Mouse (Mus musculus): Measurements from ENCODE around the gene Abcb8. TPM values are rescaled to one million over a fixed set of nuclear protein-coding genes. Genes with fewer than 3 reads are reported as not detected.

The Abcb8 gene
- polyA plus RNA-seq, 1 experiment from 2014 or later, result 39.9 TPM

DNA sequence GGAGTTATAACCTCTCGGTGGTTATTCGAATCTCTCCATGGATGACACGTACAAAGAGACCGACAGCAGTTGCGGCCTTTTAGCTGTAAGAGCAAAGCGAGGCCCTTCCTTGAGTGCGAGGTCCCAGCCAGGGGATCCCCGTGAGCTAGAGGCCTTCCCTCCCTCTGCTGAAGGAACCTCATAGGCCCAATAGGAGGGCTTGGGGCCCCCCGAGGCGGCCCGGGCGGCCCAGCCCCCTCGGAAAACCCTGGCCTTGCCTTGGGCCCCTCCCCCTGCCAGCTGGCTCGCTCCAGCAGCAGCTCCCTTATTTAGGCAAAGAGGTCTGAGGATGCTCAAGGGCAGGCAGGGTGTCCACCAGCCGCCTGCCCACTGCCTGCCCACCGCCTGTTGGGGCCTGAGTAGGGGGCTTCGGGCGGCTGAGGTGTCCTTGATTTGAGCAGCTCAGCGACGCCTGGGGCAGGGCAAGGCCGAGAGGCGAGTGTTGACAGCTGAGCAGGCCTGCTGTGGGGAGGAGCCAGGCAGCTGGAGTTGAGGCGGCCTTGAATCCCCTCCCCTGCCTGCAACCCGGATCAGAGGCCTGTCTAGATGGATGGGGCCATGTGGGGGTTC, 41.1 kb upstream of the Abcb8 start:
- Histone ChIP-seq H3K36me3 (no peaks in the 10 kb centered on the region), H3K9me3 (no peaks in the 10 kb centered on the region), H3K4me3 (peak overlapping the region; percentile 63), H3K9ac (peak overlapping the region; percentile 52), H3K4me2 (peak overlapping the region; percentile 100), H3K4me1 (peaks cover 34% of the 10 kb centered on the region), H3K27ac (no peak overlapping the region), H3K27me3 (peaks cover 74% of the 10 kb centered on the region)
- ATAC-seq (ENCODE audit: insufficient number of reproducible peaks, insufficient read depth, low FRiP score, low TSS enrichment, low read depth), result peak; percentile 22; the same call in 1 of the 2 replicates
- under 1% methylated on average over 24 of the region's 24 CpGs for WGBS

DNA sequence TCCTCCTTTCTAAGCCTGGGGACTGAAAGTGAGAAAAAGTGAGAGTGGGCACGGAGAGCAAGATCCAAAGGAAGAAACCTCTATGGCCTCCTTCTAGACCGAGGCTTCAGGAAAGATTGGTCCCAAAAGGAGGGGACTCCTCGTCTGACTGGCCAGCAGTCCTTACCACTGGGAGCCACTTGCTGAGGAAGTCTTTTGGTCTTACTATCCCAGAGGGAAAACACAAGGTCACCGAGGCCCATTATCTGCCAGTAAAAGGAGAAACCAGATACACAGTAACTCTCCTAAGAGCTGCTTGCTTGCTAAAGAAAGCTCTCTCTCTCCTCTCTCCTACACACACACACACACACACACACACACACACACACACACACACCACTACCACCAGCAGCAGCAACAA, 40.1 kb upstream of the Abcb8 start:
- Histone ChIP-seq H3K4me2 (no peak overlapping the region), H3K9me3 (no peaks in the 10 kb centered on the region), H3K9ac (no peak overlapping the region), H3K4me1 (peaks cover 30% of the 10 kb centered on the region), H3K4me3 (no peak overlapping the region), H3K27me3 (peaks cover 65% of the 10 kb centered on the region), H3K27ac (no peak overlapping the region), H3K36me3 (no peaks in the 10 kb centered on the region)
- ATAC-seq (ENCODE audit: insufficient number of reproducible peaks, insufficient read depth, low FRiP score, low TSS enrichment, low read depth), result no peak
- WGBS, result 32% methylated on average over 4 of the region's 4 CpGs

DNA sequence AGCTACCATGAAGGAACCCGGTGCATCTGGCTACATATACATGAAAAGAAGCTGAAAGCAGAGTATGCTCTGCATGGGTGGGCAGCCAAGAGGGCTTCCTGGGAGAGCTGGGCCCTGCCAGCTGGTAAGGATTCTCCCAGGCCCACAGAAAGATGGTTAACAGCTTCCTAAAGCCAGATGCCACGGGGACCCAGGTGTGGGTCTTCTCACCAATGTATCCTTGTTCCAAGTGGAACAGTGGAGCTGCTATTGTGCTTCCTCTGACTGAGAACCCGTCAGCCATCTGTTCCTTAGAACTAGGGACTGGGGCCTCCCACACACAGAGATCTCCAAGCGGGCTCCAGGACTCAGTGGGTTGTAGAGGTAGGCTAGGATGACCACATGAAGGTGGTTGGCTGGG, 36.7 kb upstream of the Abcb8 start:
- no peak overlapping the region for H3K9ac ChIP-seq
- H3K4me1 ChIP-seq, result peaks cover 19% of the 10 kb centered on the region
- WGBS, result 57% methylated on average over 4 of the region's 4 CpGs
- no peaks in the 10 kb centered on the region for H3K9me3 ChIP-seq
- no peaks in the 10 kb centered on the region for H3K36me3 ChIP-seq
- H3K4me2 ChIP-seq, result no peak overlapping the region
- no peak overlapping the region for H3K4me3 ChIP-seq
- ATAC-seq (ENCODE audit: insufficient number of reproducible peaks, insufficient read depth, low FRiP score, low TSS enrichment, low read depth), result no peak
- H3K27me3 ChIP-seq, result peaks cover 31% of the 10 kb centered on the region
- H3K27ac ChIP-seq, result no peak overlapping the region

- 17% methylated on average over 7 of the region's 7 CpGs for WGBS
- no peaks in the 10 kb centered on the region for H3K36me3 ChIP-seq
- no peak overlapping the region for H3K27ac ChIP-seq
- H3K4me3 ChIP-seq, result no peak overlapping the region
- no peak overlapping the region for H3K9ac ChIP-seq
- no peak overlapping the region for H3K4me2 ChIP-seq
- peaks cover 13% of the 10 kb centered on the region for H3K4me1 ChIP-seq
- ATAC-seq (ENCODE audit: insufficient number of reproducible peaks, insufficient read depth, low FRiP score, low TSS enrichment, low read depth), result no peak
- H3K27me3 ChIP-seq, result peaks cover 24% of the 10 kb centered on the region
- no peaks in the 10 kb centered on the region for H3K9me3 ChIP-seq
Observed at GRCm38 (mm10) chr5:24357461-24357860, 36.0 kb upstream of the Abcb8 start.

GRCm38 (mm10) chr5:24360792-24361454, 32.5 kb upstream of the Abcb8 start:
- Histone ChIP-seq H3K4me2 (no peak overlapping the region), H3K27me3 (peaks cover 7% of the 10 kb centered on the region; the same call in 1 of the 2 replicates), H3K36me3 (no peaks in the 10 kb centered on the region), H3K4me3 (no peak overlapping the region), H3K9me3 (no peaks in the 10 kb centered on the region), H3K4me1 (peaks cover 5% of the 10 kb centered on the region; the same call in 1 of the 2 replicates), H3K9ac (no peak overlapping the region), H3K27ac (no peak overlapping the region)
- WGBS, result 1% methylated on average over 7 of the region's 7 CpGs
- ATAC-seq (ENCODE audit: insufficient number of reproducible peaks, insufficient read depth, low FRiP score, low TSS enrichment, low read depth), result no peak; the same call in 1 of the 2 replicates

- Histone ChIP-seq H3K4me2 (no peak overlapping the region), H3K36me3 (no peaks in the 10 kb centered on the region), H3K9ac (no peak overlapping the region), H3K27me3 (peaks cover 7% of the 10 kb centered on the region; the same call in 1 of the 2 replicates), H3K27ac (no peak overlapping the region), H3K4me3 (no peak overlapping the region), H3K9me3 (no peaks in the 10 kb centered on the region), H3K4me1 (peaks cover 5% of the 10 kb centered on the region; the same call in 1 of the 2 replicates)
- 63% methylated on average over 2 of the region's 2 CpGs for WGBS
- no peak for ATAC-seq (ENCODE audit: insufficient number of reproducible peaks, insufficient read depth, low FRiP score, low TSS enrichment, low read depth)
Observed at GRCm38 (mm10) chr5:24363467-24363866, 30.0 kb upstream of the Abcb8 start.

GRCm38 (mm10) chr5:24364061-24364460, 29.4 kb upstream of the Abcb8 start:
- Histone ChIP-seq H3K36me3 (no peaks in the 10 kb centered on the region), H3K4me1 (peaks cover 5% of the 10 kb centered on the region; the same call in 1 of the 2 replicates), H3K27ac (no peak overlapping the region), H3K4me2 (no peak overlapping the region), H3K27me3 (peaks cover 7% of the 10 kb centered on the region; the same call in 1 of the 2 replicates), H3K9ac (no peak overlapping the region), H3K9me3 (no peaks in the 10 kb centered on the region), H3K4me3 (no peak overlapping the region)
- 53% methylated on average over 3 of the region's 3 CpGs for WGBS
- ATAC-seq (ENCODE audit: insufficient number of reproducible peaks, insufficient read depth, low FRiP score, low TSS enrichment, low read depth), result no peak

DNA sequence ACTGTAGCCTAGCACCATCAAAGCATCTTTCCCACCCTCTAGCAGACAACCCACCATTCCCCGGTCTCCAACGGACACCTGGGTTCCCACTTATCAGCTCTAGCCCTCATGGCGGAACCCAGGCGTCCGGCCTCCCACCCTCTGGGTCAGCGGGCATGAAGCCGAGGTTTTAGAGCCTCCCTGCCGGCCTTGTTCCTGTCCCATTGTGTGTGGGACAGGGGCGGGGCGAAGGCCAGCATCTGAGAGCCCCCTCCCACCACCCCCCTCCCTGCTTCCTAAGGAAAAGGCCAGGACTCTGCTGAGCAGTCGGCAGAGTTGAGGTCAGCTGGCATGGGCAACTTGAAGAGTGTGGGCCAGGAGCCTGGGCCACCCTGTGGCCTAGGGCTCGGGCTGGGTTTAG, 29.0 kb upstream of the Abcb8 start, which contains the start of gene Nos3:
TSS of gene Nos3 (plus strand) at position 303 of the 400 bp plus-strand sequence.
- no peak within 1 kb of the TSS for H3K27ac ChIP-seq
- no peaks in the 10 kb centered on the region for H3K36me3 ChIP-seq
- H3K9me3 ChIP-seq, result no peaks in the 10 kb centered on the region
- peaks cover 5% of the 10 kb centered on the region; the same call in 1 of the 2 replicates for H3K4me1 ChIP-seq
- peak within 1 kb of the TSS; percentile 7; the same call in 1 of the 2 replicates for H3K4me2 ChIP-seq
- 49% methylated on average over 12 of the region's 12 CpGs for WGBS
- H3K27me3 ChIP-seq, result peaks cover 7% of the 10 kb centered on the region; the same call in 1 of the 2 replicates
- H3K9ac ChIP-seq, result no peak within 1 kb of the TSS
- peak within 1 kb of the TSS; percentile 12; the same call in 1 of the 2 replicates for H3K4me3 ChIP-seq
- ATAC-seq (ENCODE audit: insufficient number of reproducible peaks, insufficient read depth, low FRiP score, low TSS enrichment, low read depth), result no peak

DNA sequence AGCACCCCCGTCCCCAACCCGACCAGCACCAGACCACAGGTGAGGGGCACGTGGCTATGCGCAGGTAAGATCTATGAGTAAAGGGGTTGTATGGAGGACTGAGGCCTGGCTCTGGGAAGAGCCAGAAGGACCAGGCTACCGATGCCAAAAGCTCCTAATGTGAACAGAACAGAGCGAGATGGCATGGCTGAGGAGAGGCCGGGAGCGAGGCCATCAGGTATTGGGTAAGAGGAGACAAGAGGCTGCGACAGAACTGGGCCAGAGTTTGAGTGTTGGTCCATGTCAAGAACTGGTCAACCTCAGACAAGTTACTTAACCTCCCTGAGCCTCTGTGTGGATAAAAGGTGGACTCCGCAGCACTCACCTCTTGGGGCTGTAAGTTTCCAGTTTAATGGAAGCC, 28.5 kb upstream of the Abcb8 start:
- WGBS, result 88% methylated on average over 10 of the region's 10 CpGs
- H3K4me1 ChIP-seq, result peaks cover 5% of the 10 kb centered on the region; the same call in 1 of the 2 replicates
- H3K9me3 ChIP-seq, result no peaks in the 10 kb centered on the region
- H3K27ac ChIP-seq, result no peak overlapping the region
- no peaks in the 10 kb centered on the region for H3K36me3 ChIP-seq
- peaks cover 7% of the 10 kb centered on the region; the same call in 1 of the 2 replicates for H3K27me3 ChIP-seq
- no peak for ATAC-seq (ENCODE audit: insufficient number of reproducible peaks, insufficient read depth, low FRiP score, low TSS enrichment, low read depth)
- H3K4me2 ChIP-seq, result peak overlapping the region; percentile 7; the same call in 1 of the 2 replicates
- peak overlapping the region; percentile 12; the same call in 1 of the 2 replicates for H3K4me3 ChIP-seq
- no peak overlapping the region for H3K9ac ChIP-seq

GRCm38 (mm10) chr5:24365528-24365927, 27.9 kb upstream of the Abcb8 start:
- H3K4me3 ChIP-seq, result no peak overlapping the region
- H3K9me3 ChIP-seq, result no peaks in the 10 kb centered on the region

GRCm38 (mm10) chr5:24366426-24366825, 27.0 kb upstream of the Abcb8 start:
- Histone ChIP-seq H3K36me3 (no peaks in the 10 kb centered on the region), H3K27me3 (peaks cover 7% of the 10 kb centered on the region; the same call in 1 of the 2 replicates), H3K4me3 (no peak overlapping the region), H3K9me3 (no peaks in the 10 kb centered on the region), H3K9ac (no peak overlapping the region), H3K4me2 (no peak overlapping the region), H3K4me1 (no peaks in the 10 kb centered on the region), H3K27ac (no peak overlapping the region)
- WGBS, result 83% methylated on average over 9 of the region's 9 CpGs
- no peak for ATAC-seq (ENCODE audit: insufficient number of reproducible peaks, insufficient read depth, low FRiP score, low TSS enrichment, low read depth)

More at GRCm38 (mm10) chr5:24365528-24365927, 27.9 kb upstream of the Abcb8 start:
- 28% methylated on average over 5 of the region's 5 CpGs for WGBS
- Histone ChIP-seq H3K4me1 (peaks cover 5% of the 10 kb centered on the region; the same call in 1 of the 2 replicates), H3K27ac (no peak overlapping the region), H3K36me3 (no peaks in the 10 kb centered on the region), H3K4me2 (peak overlapping the region; percentile 7; the same call in 1 of the 2 replicates), H3K27me3 (peaks cover 7% of the 10 kb centered on the region; the same call in 1 of the 2 replicates), H3K9ac (no peak overlapping the region)
- ATAC-seq (ENCODE audit: insufficient number of reproducible peaks, insufficient read depth, low FRiP score, low TSS enrichment, low read depth), result no peak

Measured in embryonic facial prominence, embryonic 13.5 days (tissue).